Mouse (Mus musculus) retina, adult 2 months (tissue): ENCODE results near the gene Fnd3c2.
A peak's percentile ranks its signal among the peaks of the same experiment; 100 is the strongest.
"Not testable (repeated sequence)": the region's sequence is repeated elsewhere in the genome, so short reads cannot be mapped to it uniquely, and the experiment has no call there.

Experiments used
- DNase-seq: peaks from one replicate; pipeline ENCODE4 v3.0.0-alpha.2; 2012; ENCODE audit warnings: low read depth, low spot score

Fnd3c2 gene

GRCm38 (mm10) chrX:106255276-106255675 lies at the start of gene Fnd3c2:
Gene Fnd3c2 (minus strand): TSS chrX:106255376.
- DNase-seq, result no peak

- no peak for DNase-seq
Measured at GRCm38 (mm10) chrX:106284441-106284840, 29.3 kb upstream of the Fnd3c2 start.

DNA sequence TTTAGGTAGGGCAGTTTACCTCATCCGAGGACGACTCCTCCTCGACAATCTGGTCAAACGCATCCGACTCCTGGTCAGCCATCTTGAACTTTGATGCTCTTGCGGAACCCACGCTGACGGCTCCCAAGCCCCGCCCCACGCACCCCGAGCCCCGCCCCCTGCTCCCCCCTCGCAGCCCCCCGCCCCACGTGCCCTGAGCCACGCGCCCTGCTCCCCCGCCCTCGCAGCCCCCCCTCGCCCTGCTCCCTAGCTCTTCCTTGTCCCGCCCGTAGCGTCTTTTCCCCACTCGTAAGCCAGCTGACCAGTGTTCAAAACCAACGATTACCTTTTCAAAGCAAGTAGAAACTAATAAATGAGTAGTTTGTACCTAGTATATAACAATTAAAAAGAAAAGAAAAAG lies 34.1 kb downstream of the Fnd3c2 start, which contains the start of gene Taf9b:
TSS of gene Taf9b (minus strand) at position 101 of the 400 bp plus-strand sequence.
- no peak for DNase-seq

DNA sequence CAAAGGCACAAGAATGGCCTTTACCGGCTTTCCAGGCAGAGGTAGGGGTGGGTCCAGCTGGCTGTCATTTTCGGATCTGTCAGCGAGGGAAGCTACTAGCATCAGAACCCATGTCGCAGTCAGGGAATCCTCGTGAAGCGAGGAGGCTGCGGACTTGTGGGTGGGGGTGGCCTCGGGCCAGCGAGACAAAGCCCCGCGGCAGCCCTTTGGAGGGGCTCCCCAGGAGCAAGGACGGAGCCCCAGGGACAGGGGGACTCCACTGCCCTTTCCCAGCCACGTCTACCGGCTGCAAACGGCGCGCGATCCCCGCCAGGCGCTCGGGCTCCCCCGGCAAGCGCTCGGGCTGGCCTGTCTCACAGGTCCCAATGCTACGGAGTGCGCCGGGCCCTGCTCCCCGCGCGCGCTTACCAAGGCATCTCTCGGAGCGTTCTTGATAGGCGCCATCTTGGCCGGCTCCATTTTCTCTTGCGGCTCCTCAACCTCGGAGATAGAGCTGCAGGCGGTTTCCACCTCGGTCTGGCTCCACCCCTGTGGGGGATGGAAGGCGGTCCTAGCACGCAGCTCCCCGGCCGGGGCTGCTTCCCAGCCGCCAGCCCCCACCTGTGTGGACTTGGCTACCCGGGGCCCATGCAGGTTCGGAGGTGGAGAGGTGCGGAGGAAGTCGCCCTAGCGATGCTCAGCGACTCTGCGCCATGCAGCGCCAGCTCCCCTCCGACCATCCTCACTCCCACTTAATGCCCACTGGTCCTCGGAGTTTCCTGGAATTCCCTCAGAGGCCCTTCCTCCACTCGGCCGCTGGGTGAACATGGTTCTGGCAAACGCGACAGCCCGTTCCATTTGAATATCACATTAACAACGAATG lies 35.8 kb downstream of the Fnd3c2 start:
- DNase-seq, result peak; percentile 44

DNA sequence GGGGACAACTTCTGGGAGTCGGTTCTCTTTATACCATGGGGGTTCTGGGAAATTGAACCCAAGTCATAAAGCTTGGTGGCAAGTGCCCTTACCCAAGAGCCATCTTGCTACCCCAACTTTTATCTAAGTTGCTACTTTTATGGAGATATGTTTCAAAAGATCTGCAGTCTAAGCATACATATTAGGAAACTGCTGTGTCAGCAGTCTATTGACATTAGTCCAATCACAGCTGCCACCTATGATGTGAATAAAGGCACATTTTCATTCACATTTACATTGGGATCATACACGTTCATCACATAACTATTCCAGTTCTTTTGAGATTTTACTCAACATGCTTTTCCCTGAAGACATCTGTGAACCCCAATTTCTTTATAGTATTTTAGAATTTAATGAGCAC lies 46.1 kb downstream of the Fnd3c2 start:
- no peak for DNase-seq

DNA sequence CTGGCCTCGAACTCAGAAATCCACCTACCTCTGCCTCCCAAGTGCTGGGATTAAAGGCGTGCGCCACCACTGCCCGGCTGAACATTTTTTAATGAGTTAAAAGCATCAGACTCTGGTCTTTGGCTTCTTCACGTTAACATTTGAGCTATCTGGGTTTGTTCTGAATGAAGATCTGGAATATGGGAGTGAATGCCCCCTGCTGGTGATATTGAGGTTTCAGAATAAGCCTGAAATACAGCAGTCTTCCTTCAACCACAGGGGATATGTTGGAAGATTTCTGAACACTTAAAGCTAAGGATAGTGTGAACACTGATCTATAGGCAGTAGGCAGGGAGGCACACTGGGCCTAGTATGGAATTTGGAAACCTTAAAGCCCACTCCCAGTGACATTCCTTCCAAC lies 56.3 kb downstream of the Fnd3c2 start:
- DNase-seq, result no peak

DNA sequence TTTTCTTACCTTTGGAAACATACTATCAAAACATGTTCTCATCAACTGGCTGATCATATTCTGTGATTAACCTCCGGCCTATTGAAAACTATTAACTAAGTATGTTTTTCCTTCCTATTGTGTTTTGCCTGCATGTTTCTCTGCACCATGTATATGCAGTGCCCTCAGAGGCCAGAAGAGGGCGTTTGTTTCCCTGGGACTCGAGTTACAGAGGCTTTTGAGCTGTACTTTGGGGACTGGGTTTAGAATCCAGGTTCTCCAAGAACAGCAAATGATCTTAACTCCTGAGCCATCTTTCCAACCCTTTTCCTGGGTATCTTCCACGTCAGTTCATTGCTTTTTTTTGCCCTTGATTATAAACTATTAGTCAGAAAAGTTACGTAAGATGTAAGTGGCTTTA lies 57.9 kb downstream of the Fnd3c2 start:
- no peak for DNase-seq

DNA sequence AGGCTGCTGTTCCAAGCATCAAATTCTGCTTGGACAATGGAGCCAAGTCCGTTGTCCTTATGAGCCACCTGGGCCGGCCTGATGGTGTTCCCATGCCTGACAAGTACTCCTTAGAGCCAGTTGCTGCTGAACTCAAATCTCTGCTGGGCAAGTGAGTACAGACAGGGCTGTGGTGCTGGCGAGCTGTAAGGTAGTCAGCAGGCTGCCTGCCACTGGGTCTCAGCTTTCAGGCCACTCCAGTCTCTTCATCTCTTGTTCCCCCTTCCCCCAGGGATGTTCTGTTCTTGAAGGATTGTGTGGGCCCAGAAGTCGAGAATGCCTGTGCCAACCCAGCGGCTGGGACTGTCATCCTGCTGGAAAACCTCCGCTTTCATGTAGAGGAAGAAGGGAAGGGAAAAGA lies 60.8 kb downstream of the Fnd3c2 start:
- not testable (repeated sequence) for DNase-seq

- no peak for DNase-seq
Measured at GRCm38 (mm10) chrX:106190091-106190490, 65.1 kb downstream of the Fnd3c2 start.

GRCm38 (mm10) chrX:106189356-106189755 lies 65.8 kb downstream of the Fnd3c2 start:
- no peak for DNase-seq

- DNase-seq, result no peak
Measured at GRCm38 (mm10) chrX:106187737-106188136, 67.4 kb downstream of the Fnd3c2 start.

DNA sequence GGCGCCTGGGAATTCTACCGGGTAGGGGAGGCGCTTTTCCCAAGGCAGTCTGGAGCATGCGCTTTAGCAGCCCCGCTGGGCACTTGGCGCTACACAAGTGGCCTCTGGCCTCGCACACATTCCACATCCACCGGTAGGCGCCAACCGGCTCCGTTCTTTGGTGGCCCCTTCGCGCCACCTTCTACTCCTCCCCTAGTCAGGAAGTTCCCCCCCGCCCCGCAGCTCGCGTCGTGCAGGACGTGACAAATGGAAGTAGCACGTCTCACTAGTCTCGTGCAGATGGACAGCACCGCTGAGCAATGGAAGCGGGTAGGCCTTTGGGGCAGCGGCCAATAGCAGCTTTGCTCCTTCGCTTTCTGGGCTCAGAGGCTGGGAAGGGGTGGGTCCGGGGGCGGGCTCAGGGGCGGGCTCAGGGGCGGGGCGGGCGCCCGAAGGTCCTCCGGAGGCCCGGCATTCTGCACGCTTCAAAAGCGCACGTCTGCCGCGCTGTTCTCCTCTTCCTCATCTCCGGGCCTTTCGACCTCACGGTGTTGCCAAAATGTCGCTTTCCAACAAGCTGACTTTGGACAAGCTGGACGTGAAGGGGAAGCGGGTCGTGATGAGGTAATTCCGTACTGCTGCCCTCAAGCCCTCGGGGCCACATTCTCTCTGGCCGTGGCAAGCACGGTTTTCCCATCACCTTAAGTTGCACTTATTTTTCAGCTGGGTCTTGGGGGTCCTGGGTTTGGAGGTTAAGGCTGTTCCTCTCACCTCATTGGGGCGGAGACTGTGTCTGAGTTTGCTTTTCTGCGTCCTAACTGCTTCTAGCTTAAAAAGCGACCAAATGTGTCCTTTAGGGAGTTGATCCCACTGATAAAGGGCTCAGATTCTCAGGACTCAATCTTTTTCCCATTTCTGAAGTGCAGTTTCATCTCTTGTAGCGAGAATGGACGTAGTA lies 68.2 kb downstream of the Fnd3c2 start, which contains the start of gene Pgk1:
TSS of gene Pgk1 (plus strand) at position 388 of the 937 bp plus-strand sequence.
- peak; percentile 89 for DNase-seq

DNA sequence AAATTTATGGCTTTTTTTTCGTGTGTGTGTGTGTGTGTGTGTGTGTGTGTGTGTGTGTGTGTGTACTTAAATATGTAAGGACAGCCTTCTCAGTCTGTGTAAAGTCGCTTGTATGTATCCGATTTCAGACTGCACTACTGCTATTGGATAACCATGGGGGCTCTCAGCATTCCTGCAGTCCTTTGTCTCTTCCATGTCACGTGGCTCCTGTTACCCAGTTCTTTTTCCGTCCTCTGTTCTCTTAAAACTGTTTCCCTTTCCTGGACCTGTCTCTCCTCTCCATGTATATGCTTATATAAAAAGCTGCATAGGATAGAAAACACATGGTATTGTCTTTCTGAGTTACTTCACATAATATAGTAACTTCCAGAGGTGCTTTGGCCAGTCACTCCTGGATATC lies 69.5 kb downstream of the Fnd3c2 start:
- DNase-seq, result no peak
